Mouse (Mus musculus): ENCODE measurements around the gene Aen. TPM values are rescaled to one million over a fixed set of nuclear protein-coding genes. Genes with fewer than 3 reads are reported as not detected.

Gene Aen
- polyA plus RNA-seq, 1 experiment from 2014 or later: 15.1 TPM

GRCm38 (mm10) chr7:78903174-78903870 is 7.7 kb downstream of the Aen start:
- no peak for TF ChIP-seq CTCF (IDR thresholded peaks at IDR 0.05; ENCODE audit: low read depth)
- no peak for TF ChIP-seq EP300 (IDR thresholded peaks at IDR 0.05; ENCODE audit: low read depth)

DNA sequence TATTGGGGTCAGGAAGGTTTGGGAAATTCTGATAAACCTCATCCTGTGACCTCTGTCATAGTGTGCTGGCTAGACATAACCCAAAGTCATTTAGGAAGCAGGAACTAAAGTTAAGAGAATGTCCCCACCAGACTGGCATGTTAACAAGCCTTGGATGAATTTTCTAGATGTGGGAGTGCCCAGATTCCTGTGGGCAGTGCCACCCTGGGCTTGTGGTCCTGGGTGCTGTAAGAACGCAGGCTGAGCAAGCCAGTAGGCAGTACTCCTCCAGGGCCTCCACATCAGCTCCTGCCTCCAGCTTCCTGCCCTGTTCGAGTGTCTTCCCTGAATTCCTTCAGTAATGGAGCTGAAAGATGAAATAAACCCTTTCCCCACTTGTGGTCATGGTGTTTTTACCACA is 8.5 kb downstream of the Aen start:
- 82% methylated on average over 2 of the region's 2 CpGs for WGBS (ENCODE audit: insufficient replicate concordance)
- Histone ChIP-seq H3K4me3 (ENCODE audit: low read depth, low read length) (no peak overlapping the region), H3K27ac (ENCODE audit: low read depth) (no peak overlapping the region), H3K4me2 (ENCODE audit: low read depth, low read length) (no peak overlapping the region), H3K4me1 (ENCODE audit: insufficient read depth) (no peaks in the 10 kb centered on the region), H3K27me3 (ENCODE audit: insufficient read depth, low read length) (no peaks in the 10 kb centered on the region), H3K36me3 (replicated peaks; ENCODE audit: insufficient read depth, low read length) (peaks cover 32% of the 10 kb centered on the region), H3K9me3 (ENCODE audit: low read length) (no peaks in the 10 kb centered on the region), H3K9ac (replicated peaks) (no peak overlapping the region)
- ATAC-seq (no peak), DNase-seq (no peak)
- TF ChIP-seq CTCF (IDR thresholded peaks at IDR 0.05; ENCODE audit: low read depth) (no peak), EP300 (IDR thresholded peaks at IDR 0.05; ENCODE audit: low read depth) (no peak)

More at GRCm38 (mm10) chr7:78903174-78903870, 7.7 kb downstream of the Aen start:
- H3K27ac ChIP-seq (ENCODE audit: low read depth): no peak overlapping the region
- no peaks in the 10 kb centered on the region for H3K9me3 ChIP-seq (ENCODE audit: low read length)
- H3K4me3 ChIP-seq (ENCODE audit: low read depth, low read length): no peak overlapping the region
- H3K36me3 ChIP-seq (replicated peaks; ENCODE audit: insufficient read depth, low read length): peaks cover 30% of the 10 kb centered on the region
- no peak overlapping the region for H3K4me2 ChIP-seq (ENCODE audit: low read depth, low read length)
- ATAC-seq: peak; percentile 91
- no peak overlapping the region for H3K9ac ChIP-seq (replicated peaks)
- peak; percentile 64 for DNase-seq
- WGBS (ENCODE audit: insufficient replicate concordance): 75% methylated on average over 6 of the region's 6 CpGs
- H3K4me1 ChIP-seq (ENCODE audit: insufficient read depth): no peaks in the 10 kb centered on the region
- no peaks in the 10 kb centered on the region for H3K27me3 ChIP-seq (ENCODE audit: insufficient read depth, low read length)

DNA sequence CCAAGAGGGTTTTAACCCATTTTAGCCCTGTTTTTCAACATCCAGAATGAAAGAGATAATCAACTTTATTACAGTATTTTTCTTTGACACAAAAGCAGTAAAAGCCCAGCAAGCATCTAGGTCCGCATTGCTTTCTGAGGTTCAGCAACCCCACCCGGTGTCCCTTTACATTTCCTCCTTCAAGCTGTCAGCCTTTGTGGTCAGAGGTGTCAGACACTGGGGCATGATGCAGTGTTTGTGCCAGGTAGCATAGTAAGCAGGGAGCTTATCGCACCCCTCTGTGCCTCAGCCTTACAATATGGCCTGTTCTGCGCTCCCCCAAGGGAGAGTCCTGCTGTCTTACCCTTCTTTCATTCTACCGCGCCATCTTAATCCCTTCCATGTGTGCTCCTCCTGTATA is 13.4 kb downstream of the Aen start:
- no peak for TF ChIP-seq CTCF (IDR thresholded peaks at IDR 0.05; ENCODE audit: low read depth)
- no peak for TF ChIP-seq EP300 (IDR thresholded peaks at IDR 0.05; ENCODE audit: low read depth)
- DNase-seq: no peak
- H3K4me2 ChIP-seq (ENCODE audit: low read depth, low read length): no peak overlapping the region
- 88% methylated on average over 6 of the region's 6 CpGs for WGBS (ENCODE audit: insufficient replicate concordance)
- no peak for ATAC-seq
- H3K9ac ChIP-seq (replicated peaks): no peak overlapping the region
- no peak overlapping the region for H3K4me3 ChIP-seq (ENCODE audit: low read depth, low read length)
- H3K36me3 ChIP-seq (replicated peaks; ENCODE audit: insufficient read depth, low read length): peaks cover 31% of the 10 kb centered on the region
- H3K4me1 ChIP-seq (ENCODE audit: insufficient read depth): peaks cover 21% of the 10 kb centered on the region
- H3K27ac ChIP-seq (ENCODE audit: low read depth): no peak overlapping the region
- no peaks in the 10 kb centered on the region for H3K27me3 ChIP-seq (ENCODE audit: insufficient read depth, low read length)
- no peaks in the 10 kb centered on the region for H3K9me3 ChIP-seq (ENCODE audit: low read length)

DNA sequence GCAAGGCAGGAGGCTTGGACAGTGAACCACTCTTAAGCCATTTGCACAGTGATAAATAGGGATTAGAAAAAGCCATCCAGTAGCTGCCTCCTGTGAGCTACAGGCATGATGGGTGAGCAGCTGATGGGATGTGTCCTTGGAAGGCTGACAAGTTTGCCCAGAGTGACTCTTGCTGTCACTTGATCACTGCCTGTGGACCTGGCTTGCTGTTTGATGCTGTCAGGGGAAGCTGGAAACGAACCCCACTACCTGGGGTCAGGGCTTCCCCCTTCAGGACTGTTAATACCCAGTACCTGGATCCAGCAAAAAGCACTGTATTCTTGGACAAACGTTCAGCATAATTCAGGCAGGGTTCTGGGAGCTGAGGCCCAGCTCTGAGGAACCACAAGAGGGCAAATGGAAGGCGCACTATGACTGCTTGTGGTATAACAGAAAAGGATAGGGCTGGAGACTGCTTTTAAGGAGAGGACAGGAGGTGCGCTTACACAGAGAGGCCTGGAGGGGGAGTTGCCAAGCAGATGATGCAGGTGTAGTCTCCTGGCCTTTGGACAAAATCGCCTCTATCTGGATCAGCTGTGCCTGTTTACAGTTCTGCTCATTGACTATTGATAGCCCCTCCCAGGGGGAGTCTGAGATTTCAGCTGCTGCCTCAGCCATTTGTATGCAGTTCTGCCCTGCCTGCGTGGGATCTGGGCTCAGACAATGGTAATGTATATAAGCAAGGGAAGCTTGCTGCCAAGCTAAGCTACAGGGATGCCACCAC is 14.9 kb downstream of the Aen start:
- TF ChIP-seq CTCF (IDR thresholded peaks at IDR 0.05; ENCODE audit: low read depth) (peak; percentile 60), EP300 (IDR thresholded peaks at IDR 0.05; ENCODE audit: low read depth) (no peak)
- 46% methylated on average over 6 of the region's 6 CpGs for WGBS (ENCODE audit: insufficient replicate concordance)
- Histone ChIP-seq H3K9ac (replicated peaks) (no peak overlapping the region), H3K36me3 (replicated peaks; ENCODE audit: insufficient read depth, low read length) (peaks cover 25% of the 10 kb centered on the region), H3K4me2 (ENCODE audit: low read depth, low read length) (no peak overlapping the region), H3K4me3 (ENCODE audit: low read depth, low read length) (no peak overlapping the region), H3K9me3 (ENCODE audit: low read length) (no peaks in the 10 kb centered on the region), H3K27ac (ENCODE audit: low read depth) (no peak overlapping the region), H3K27me3 (ENCODE audit: insufficient read depth, low read length) (no peaks in the 10 kb centered on the region), H3K4me1 (ENCODE audit: insufficient read depth) (peaks cover 29% of the 10 kb centered on the region)
- ATAC-seq (no peak), DNase-seq (no peak)

GRCm38 (mm10) chr7:78911209-78911608 is 15.6 kb downstream of the Aen start:
- Histone ChIP-seq H3K9ac (replicated peaks) (no peak overlapping the region), H3K4me1 (ENCODE audit: insufficient read depth) (peaks cover 29% of the 10 kb centered on the region), H3K27me3 (ENCODE audit: insufficient read depth, low read length) (no peaks in the 10 kb centered on the region), H3K4me2 (ENCODE audit: low read depth, low read length) (0 out of 2 replicates have a peak overlapping the region, but pooled peaks have one; percentile 88), H3K9me3 (ENCODE audit: low read length) (no peaks in the 10 kb centered on the region), H3K4me3 (ENCODE audit: low read depth, low read length) (no peak overlapping the region), H3K36me3 (replicated peaks; ENCODE audit: insufficient read depth, low read length) (peaks cover 24% of the 10 kb centered on the region), H3K27ac (ENCODE audit: low read depth) (peak overlapping the region; percentile 97)
- ATAC-seq (no peak), DNase-seq (no peak)
- no peak for TF ChIP-seq EP300 (IDR thresholded peaks at IDR 0.05; ENCODE audit: low read depth)
- no peak for TF ChIP-seq CTCF (IDR thresholded peaks at IDR 0.05; ENCODE audit: low read depth)
- 74% methylated on average over 4 of the region's 4 CpGs for WGBS (ENCODE audit: insufficient replicate concordance)

- H3K9me3 ChIP-seq (ENCODE audit: low read length): no peaks in the 10 kb centered on the region
- TF ChIP-seq EP300 (IDR thresholded peaks at IDR 0.05; ENCODE audit: low read depth) (0 out of 2 replicates have a peak, but pooled peaks have one; percentile 43), CTCF (IDR thresholded peaks at IDR 0.05; ENCODE audit: low read depth) (no peak)
- H3K36me3 ChIP-seq (replicated peaks; ENCODE audit: insufficient read depth, low read length): peaks cover 27% of the 10 kb centered on the region
- ATAC-seq (no peak), DNase-seq (peak; percentile 63)
- H3K4me3 ChIP-seq (ENCODE audit: low read depth, low read length): peak overlapping the region; percentile 65
- H3K4me1 ChIP-seq (ENCODE audit: insufficient read depth): peaks cover 29% of the 10 kb centered on the region
- H3K27me3 ChIP-seq (ENCODE audit: insufficient read depth, low read length): no peaks in the 10 kb centered on the region
- peak overlapping the region; percentile 86 for H3K9ac ChIP-seq (replicated peaks)
- peak overlapping the region; percentile 97 for H3K27ac ChIP-seq (ENCODE audit: low read depth)
- peak overlapping the region; percentile 88 for H3K4me2 ChIP-seq (ENCODE audit: low read depth, low read length)
- 8% methylated on average over 20 of the region's 20 CpGs for WGBS (ENCODE audit: insufficient replicate concordance)
Measured at GRCm38 (mm10) chr7:78912253-78912973, 16.8 kb downstream of the Aen start.
